Mouse (Mus musculus): ENCODE measurements around the gene Gm47985. TPM values are rescaled to one million over a fixed set of nuclear protein-coding genes. Genes with fewer than 3 reads are reported as not detected.

Gm47985 gene
- total and polyA plus RNA-seq, 3 experiments: 0.29 to 3.2 (median 0.80) TPM

DNA sequence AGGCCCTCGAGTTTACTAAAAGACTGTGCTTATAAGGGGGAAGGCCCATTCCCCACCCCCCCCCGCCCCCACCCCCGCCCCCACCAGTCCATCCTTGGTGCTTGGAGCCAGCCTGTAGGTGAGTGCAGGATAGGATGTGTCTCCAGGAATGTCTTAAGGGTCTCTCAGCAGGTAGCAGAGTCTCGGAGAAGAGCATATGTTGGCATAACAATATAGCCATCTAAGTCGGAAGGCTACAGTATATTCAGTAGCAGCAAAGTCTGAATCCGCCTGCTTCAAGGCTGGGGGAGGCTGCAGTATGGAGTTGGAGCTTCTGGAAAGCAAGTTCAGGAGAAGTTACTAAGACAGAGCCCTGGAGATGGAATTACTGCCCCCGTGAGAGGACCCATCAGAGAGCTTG, 37.8 kb downstream of the Gm47985 start:
- TF ChIP-seq CTCF (IDR thresholded peaks at IDR 0.05): no peak
- no peak for TF ChIP-seq POLR2A (IDR thresholded peaks at IDR 0.05; ENCODE audit: insufficient read depth, low read depth, low read length)
- no peak for TF ChIP-seq EP300 (IDR thresholded peaks at IDR 0.05; ENCODE audit: insufficient read depth, low read depth, low read length)
- no peak for DNase-seq
- WGBS: 78% methylated on average over 7 of the region's 7 CpGs
- no peak overlapping the region for H3K9ac ChIP-seq (ENCODE audit: low read depth, low read length)
- H3K36me3 ChIP-seq (ENCODE audit: control insufficient read depth, insufficient read depth, low read length): no peaks in the 10 kb centered on the region
- no peak overlapping the region for H3K27ac ChIP-seq
- no peaks in the 10 kb centered on the region for H3K27me3 ChIP-seq (ENCODE audit: control insufficient read depth, insufficient read depth, low read length)
- H3K79me2 ChIP-seq (replicated peaks; ENCODE audit: control insufficient read depth, insufficient read depth, low read length): no peaks in the 10 kb centered on the region
- H3K4me3 ChIP-seq: no peak overlapping the region
- intact Hi-C loops (cut with DNase I): no loop called here
- H3K4me1 ChIP-seq (ENCODE audit: control insufficient read depth, insufficient read depth, low read length): no peaks in the 10 kb centered on the region

DNA sequence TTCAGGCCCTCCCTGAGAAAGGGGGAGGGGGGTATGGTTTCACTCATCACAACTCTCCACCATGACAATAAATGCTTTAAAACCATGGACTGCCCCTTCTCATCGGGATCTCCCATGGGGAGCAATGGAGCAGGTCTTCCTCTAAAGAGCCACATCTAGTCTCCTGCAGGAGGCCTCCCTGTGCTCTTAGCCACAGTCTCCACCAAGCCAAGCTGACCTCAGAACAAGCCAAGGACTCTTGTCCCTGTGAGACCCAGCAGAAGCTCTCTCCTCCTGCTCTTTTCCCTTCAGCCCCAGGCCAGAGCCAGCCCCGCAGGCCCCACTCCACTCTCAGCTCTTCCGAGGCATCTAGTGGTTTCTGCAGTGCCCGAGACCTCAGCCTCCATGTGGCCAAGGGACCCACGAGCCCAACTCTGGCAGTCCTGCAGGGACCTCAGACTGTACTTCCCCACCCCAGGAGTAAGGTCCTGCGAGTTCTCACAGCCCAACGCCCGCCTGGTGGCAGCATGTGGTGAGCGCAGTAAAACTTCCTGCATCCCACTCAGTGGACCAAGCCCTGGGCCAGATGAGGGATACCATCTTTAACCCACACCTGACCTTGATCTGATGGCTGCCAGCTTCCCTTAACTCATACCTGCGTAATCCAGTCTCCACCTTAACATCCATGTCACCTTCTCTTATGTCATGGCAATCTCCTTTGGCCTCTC, 40.4 kb downstream of the Gm47985 start:
- 91% methylated on average over 10 of the region's 10 CpGs for WGBS
- Histone ChIP-seq H3K27ac (no peak overlapping the region), H3K9ac (ENCODE audit: low read depth, low read length) (no peak overlapping the region), H3K27me3 (ENCODE audit: control insufficient read depth, insufficient read depth, low read length) (no peaks in the 10 kb centered on the region), H3K79me2 (replicated peaks; ENCODE audit: control insufficient read depth, insufficient read depth, low read length) (no peaks in the 10 kb centered on the region), H3K36me3 (ENCODE audit: control insufficient read depth, insufficient read depth, low read length) (no peaks in the 10 kb centered on the region), H3K4me3 (no peak overlapping the region), H3K4me1 (ENCODE audit: control insufficient read depth, insufficient read depth, low read length) (no peaks in the 10 kb centered on the region)
- no peak for DNase-seq
- TF ChIP-seq POLR2A (IDR thresholded peaks at IDR 0.05; ENCODE audit: insufficient read depth, low read depth, low read length) (no peak), EP300 (IDR thresholded peaks at IDR 0.05; ENCODE audit: insufficient read depth, low read depth, low read length) (no peak), CTCF (IDR thresholded peaks at IDR 0.05) (no peak)
- intact Hi-C loops (cut with DNase I): no loop called here

DNA sequence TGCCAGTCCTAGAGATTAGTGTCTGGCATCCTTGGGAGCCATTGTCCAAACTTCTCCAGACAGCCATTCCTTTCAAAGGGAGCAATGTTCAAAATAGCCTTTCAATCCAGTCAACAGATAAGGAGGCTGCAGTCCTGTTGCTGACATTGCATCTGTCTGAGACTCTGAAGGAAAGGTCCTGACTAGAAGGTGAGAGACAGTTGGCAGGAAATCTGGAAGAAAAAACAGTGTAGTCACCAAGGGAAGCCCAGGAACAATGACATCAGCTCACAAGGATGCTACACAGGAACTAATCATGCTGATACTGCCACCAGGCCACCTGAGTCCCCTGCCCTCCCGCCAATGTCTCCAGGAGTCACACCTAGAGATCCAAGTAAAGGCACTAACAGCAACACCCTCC, 41.0 kb downstream of the Gm47985 start:
- Histone ChIP-seq H3K27ac (no peak overlapping the region), H3K36me3 (ENCODE audit: control insufficient read depth, insufficient read depth, low read length) (no peaks in the 10 kb centered on the region), H3K4me3 (no peak overlapping the region), H3K9ac (ENCODE audit: low read depth, low read length) (no peak overlapping the region), H3K27me3 (ENCODE audit: control insufficient read depth, insufficient read depth, low read length) (no peaks in the 10 kb centered on the region), H3K4me1 (ENCODE audit: control insufficient read depth, insufficient read depth, low read length) (no peaks in the 10 kb centered on the region), H3K79me2 (replicated peaks; ENCODE audit: control insufficient read depth, insufficient read depth, low read length) (no peaks in the 10 kb centered on the region)
- TF ChIP-seq EP300 (IDR thresholded peaks at IDR 0.05; ENCODE audit: insufficient read depth, low read depth, low read length) (no peak), POLR2A (IDR thresholded peaks at IDR 0.05; ENCODE audit: insufficient read depth, low read depth, low read length) (no peak), CTCF (IDR thresholded peaks at IDR 0.05) (no peak)
- intact Hi-C loops (cut with DNase I): no loop called here
- 42% methylated on average over 1 of the region's 1 CpGs for whole genome bisulfite sequencing
- no peak for DNase-seq

GRCm38 (mm10) chr1:151224536-151224935, 42.2 kb downstream of the Gm47985 start:
- Histone ChIP-seq H3K9ac (ENCODE audit: low read depth, low read length) (no peak overlapping the region), H3K27ac (no peak overlapping the region), H3K36me3 (ENCODE audit: control insufficient read depth, insufficient read depth, low read length) (no peaks in the 10 kb centered on the region), H3K4me1 (ENCODE audit: control insufficient read depth, insufficient read depth, low read length) (no peaks in the 10 kb centered on the region), H3K27me3 (ENCODE audit: control insufficient read depth, insufficient read depth, low read length) (no peaks in the 10 kb centered on the region), H3K79me2 (replicated peaks; ENCODE audit: control insufficient read depth, insufficient read depth, low read length) (no peaks in the 10 kb centered on the region), H3K4me3 (no peak overlapping the region)
- DNase-seq: no peak
- WGBS: 93% methylated on average over 1 of the region's 1 CpGs
- intact Hi-C loops (cut with DNase I): no loop called here
- TF ChIP-seq CTCF (IDR thresholded peaks at IDR 0.05) (no peak), POLR2A (IDR thresholded peaks at IDR 0.05; ENCODE audit: insufficient read depth, low read depth, low read length) (no peak), EP300 (IDR thresholded peaks at IDR 0.05; ENCODE audit: insufficient read depth, low read depth, low read length) (no peak)

- DNase-seq: no peak
- Histone ChIP-seq H3K4me3 (no peak overlapping the region), H3K27me3 (ENCODE audit: control insufficient read depth, insufficient read depth, low read length) (no peaks in the 10 kb centered on the region), H3K79me2 (replicated peaks; ENCODE audit: control insufficient read depth, insufficient read depth, low read length) (no peaks in the 10 kb centered on the region), H3K36me3 (ENCODE audit: control insufficient read depth, insufficient read depth, low read length) (no peaks in the 10 kb centered on the region), H3K9ac (ENCODE audit: low read depth, low read length) (no peak overlapping the region), H3K4me1 (ENCODE audit: control insufficient read depth, insufficient read depth, low read length) (no peaks in the 10 kb centered on the region), H3K27ac (no peak overlapping the region)
- WGBS: 83% methylated on average over 8 of the region's 8 CpGs
- intact Hi-C loops (cut with DNase I): no loop called here
- TF ChIP-seq EP300 (IDR thresholded peaks at IDR 0.05; ENCODE audit: insufficient read depth, low read depth, low read length) (no peak), POLR2A (IDR thresholded peaks at IDR 0.05; ENCODE audit: insufficient read depth, low read depth, low read length) (no peak), CTCF (IDR thresholded peaks at IDR 0.05) (no peak)
Observed at GRCm38 (mm10) chr1:151227506-151227905, 45.2 kb downstream of the Gm47985 start.

DNA sequence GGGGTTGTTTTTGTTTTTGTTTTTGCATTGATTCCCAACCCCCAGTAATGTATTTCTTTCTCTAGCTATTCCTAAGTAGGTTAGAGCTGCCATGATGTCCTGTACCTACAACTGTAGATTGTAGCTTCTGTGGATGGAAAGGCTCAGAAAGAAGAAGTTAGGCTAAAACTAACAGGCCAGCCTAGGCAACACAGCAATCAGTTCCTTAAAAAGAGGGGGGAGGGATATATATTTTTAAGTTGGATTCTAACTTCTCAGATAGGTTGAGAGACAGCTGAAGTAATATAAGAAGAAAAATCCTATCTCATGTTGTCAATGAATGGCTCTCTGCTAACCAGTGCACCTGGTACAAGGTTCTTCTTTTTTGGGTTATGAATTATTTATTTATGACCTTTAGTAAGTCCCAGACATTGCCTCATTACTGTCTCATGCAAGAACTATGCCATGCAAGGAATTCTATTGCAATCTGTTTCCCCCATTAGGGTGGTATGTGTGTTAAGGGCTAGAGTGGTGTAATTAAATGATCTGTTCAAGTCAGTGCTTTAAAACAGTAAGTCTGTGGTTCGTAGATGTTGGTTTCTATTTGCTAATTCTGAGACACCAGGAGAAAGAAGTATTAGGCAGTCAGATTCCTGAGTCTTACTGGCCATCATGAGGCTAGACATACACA, 46.1 kb downstream of the Gm47985 start:
- Histone ChIP-seq H3K36me3 (ENCODE audit: control insufficient read depth, insufficient read depth, low read length) (no peaks in the 10 kb centered on the region), H3K9ac (ENCODE audit: low read depth, low read length) (no peak overlapping the region), H3K4me3 (no peak overlapping the region), H3K79me2 (replicated peaks; ENCODE audit: control insufficient read depth, insufficient read depth, low read length) (no peaks in the 10 kb centered on the region), H3K27ac (no peak overlapping the region), H3K27me3 (ENCODE audit: control insufficient read depth, insufficient read depth, low read length) (no peaks in the 10 kb centered on the region), H3K4me1 (ENCODE audit: control insufficient read depth, insufficient read depth, low read length) (no peaks in the 10 kb centered on the region)
- intact Hi-C loops (cut with DNase I): no loop called here
- no peak for TF ChIP-seq CTCF (IDR thresholded peaks at IDR 0.05)
- TF ChIP-seq EP300 (IDR thresholded peaks at IDR 0.05; ENCODE audit: insufficient read depth, low read depth, low read length): no peak
- no peak for TF ChIP-seq POLR2A (IDR thresholded peaks at IDR 0.05; ENCODE audit: insufficient read depth, low read depth, low read length)
- DNase-seq: no peak
- WGBS: 80% methylated on average over 1 of the region's 1 CpGs
